Mouse (Mus musculus) bone marrow macrophage, adult 2 months (primary cell): ENCODE measurements at regions not wholly inside any gene's neighbourhood (a gene's known extent, or its start where the extent isn't known, plus 50 kb on each side); places are given as distances from the start of the nearest gene placed in this dataset.

Experiments used
- CTCF ChIP-seq: IDR thresholded peaks from 2 replicates; pipeline ENCODE4 v1.5.1; 2012; ENCODE audit warnings: low read depth, mild to moderate bottlenecking, low read length, moderate library complexity
- POLR2A ChIP-seq: IDR thresholded peaks from 2 replicates; pipeline ENCODE4 v1.6.1; 2012; ENCODE audit warnings: mild to moderate bottlenecking, low read depth, low read length, borderline replicate concordance

GRCm38 (mm10) chr4:32175853-32176448 lies 62.7 kb upstream of the Bach2 start:
- TF ChIP-seq POLR2A (no peak), CTCF (no peak)
